Mouse (Mus musculus) neutrophil, adult 59 days (primary cell): ENCODE results near the gene Fanca. TPM values are rescaled to one million over a fixed set of nuclear protein-coding genes. Genes with fewer than 3 reads are reported as not detected.

ENCODE experiments used
- total RNA-seq, 2 experiments: library from RNA; stranded (reverse); gene quantifications; 1 replicate in 1 of 2; 2 replicates in 1 of 2; pipeline ENCODE4 v1.2.4; 2023

Gene Fanca
- 10 to 100 TPM; 41.0 to 55.4 TPM for total RNA-seq

GRCm38 (mm10) chr8:123318467-123318911 lies at the start of gene Fanca:
TSS of gene Fanca (minus strand) at chr8:123318576.

DNA sequence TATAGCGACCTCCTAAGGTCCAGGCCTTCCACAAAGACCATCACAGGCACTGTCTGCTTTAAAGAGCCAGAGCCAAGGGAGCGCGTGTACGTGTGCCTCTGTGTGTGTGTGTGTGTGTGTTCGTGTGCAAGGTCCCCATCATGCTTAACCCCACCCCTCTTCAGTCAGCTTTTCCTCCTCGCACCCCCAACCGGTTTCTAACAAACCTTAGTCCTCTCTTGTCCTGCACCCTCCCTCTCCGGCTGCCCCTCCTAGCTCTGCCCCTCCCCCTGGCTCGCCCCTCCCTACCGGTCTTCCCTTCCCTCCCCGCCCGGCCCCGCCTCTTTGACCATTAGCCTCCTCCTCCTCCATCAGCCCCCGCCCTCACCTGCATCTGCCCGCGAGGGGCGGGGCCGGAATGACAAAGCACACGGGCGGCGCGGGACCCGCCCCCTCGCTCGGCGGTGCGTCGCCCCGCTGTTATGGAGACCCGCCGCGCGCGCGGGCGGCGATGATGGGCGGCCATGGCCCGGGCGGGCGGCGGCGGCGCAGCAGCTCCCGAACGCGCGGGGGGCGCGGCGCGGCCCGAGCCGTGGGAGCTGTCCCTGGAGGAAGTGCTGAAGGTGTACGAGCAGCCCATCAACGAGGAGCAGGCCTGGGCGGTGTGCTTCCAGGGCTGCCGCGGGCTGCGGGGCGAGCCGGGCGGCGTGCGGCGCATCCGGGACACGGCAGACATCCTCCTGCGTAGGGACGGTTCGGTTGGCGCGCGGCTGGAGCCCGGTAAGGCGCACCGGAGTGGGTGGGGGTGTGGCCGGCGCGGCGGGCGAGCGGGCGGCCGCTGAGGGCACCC lies 14.1 kb upstream of the Fanca start, which contains the start of gene Spire2:
Spire2 (plus strand) TSS at position 452 of the 829 bp plus-strand sequence.

DNA sequence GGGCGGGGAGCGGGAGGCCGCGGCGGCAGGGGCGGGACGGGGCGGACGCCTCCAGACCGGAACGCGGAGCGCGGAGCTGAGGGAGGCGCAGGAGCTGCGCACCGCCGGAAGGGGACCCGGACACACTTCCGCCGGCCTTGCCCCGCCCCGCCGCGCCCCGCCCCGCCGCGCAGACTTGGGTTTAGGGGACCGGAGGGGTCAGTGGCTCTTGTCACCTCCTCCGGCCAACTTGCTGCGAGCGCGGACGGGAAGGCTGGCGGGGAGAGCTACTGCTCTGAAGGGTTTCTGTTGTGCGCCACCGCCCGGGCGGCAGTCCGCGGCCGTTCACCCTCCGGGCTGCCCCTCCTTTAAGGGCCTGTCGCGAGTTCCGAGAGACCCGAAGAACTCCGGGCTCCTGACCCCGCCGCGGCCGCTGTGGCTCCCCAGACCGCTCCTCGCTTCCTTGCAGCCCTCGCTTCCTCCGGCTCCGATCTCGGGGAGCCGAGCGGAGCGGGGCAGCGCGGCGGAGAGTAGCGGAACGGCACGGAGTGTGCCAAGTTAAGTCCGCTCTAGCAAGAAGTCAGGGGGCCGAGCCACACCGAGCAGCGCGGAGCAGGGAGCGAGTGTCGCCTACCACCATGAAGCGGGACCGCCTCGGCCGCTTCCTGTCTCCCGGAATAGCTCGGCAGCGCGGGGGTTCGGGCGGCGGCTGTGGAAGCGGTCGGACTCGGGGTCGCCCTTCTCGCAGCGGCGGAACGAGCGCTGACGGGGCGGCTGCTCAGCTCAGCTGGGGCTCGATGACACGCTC lies 64.1 kb downstream of the Fanca start, which contains the start of the genes Zfp276 and Vps9d1:
Zfp276 (plus strand) TSS at position 97 of the 787 bp plus-strand sequence.
Vps9d1 (minus strand) TSS at position 250 of the 787 bp plus-strand sequence.

GRCm38 (mm10) chr8:123235520-123236497 lies 82.6 kb downstream of the Fanca start, which contains the start of gene Spata2l:
TSS of gene Spata2l (minus strand) at chr8:123236233.

GRCm38 (mm10) chr8:123224278-123225266 lies 93.8 kb downstream of the Fanca start, which contains the start of gene Cdk10:
TSS of gene Cdk10 (plus strand) at chr8:123224842.

Other genes with a start within 250 kb of the Fanca start
- gene Rpl13, start 216.2 kb downstream of the Fanca start, total RNA-seq, result 100 to 1,000 TPM; 407 to 457 TPM
- not detected for gene Cpne7, start 201.2 kb downstream of the Fanca start, total RNA-seq
- gene Sult5a1, start 160.3 kb downstream of the Fanca start, total RNA-seq, result 1 to 10 TPM in 1 of 2 experiments, under 1 TPM in 1; 0.69 to 2.3 TPM
- gene Dpep1, start 132.3 kb downstream of the Fanca start, total RNA-seq, result under 1 TPM; 0.38 to 0.40 TPM
- gene Chmp1a, start 105.8 kb downstream of the Fanca start, total RNA-seq, result 10 to 100 TPM; 71.8 to 89.1 TPM
- gene Spata33, start 105.7 kb downstream of the Fanca start, total RNA-seq, result under 1 TPM in 1 of 2 experiments, not detected in 1; 0.13 TPM
- gene Cdk10, start 93.7 kb downstream of the Fanca start, total RNA-seq, result 10 to 100 TPM; 23.5 to 29.2 TPM
- gene Spata2l, start 82.3 kb downstream of the Fanca start, total RNA-seq, result 1 to 10 TPM; 6.1 to 6.3 TPM
- gene Zfp276, start 64.4 kb downstream of the Fanca start, total RNA-seq, result 10 to 100 TPM; 35.6 to 38.0 TPM
- 10 to 100 TPM; 40.5 to 46.2 TPM for gene Vps9d1, start 64.2 kb downstream of the Fanca start, total RNA-seq
- under 1 TPM; 0.22 to 0.71 TPM for gene Spire2, start 14.1 kb upstream of the Fanca start, total RNA-seq
- gene Tcf25, start 55.2 kb upstream of the Fanca start, total RNA-seq, result 100 to 1,000 TPM; 119 to 121 TPM
- gene Mc1r, start 88.5 kb upstream of the Fanca start, total RNA-seq, result not detected
- gene Tubb3, start 92.8 kb upstream of the Fanca start, total RNA-seq, result under 1 TPM in 1 of 2 experiments, not detected in 1; 0.33 TPM
- gene Def8, start 105.0 kb upstream of the Fanca start, total RNA-seq, result 10 to 100 TPM; 42.3 to 51.5 TPM
- gene Afg3l1, start 159.3 kb upstream of the Fanca start, total RNA-seq, result 10 to 100 TPM; 37.5 to 39.9 TPM
- gene Dbndd1, start 196.9 kb upstream of the Fanca start, total RNA-seq, result not detected
- 1 to 10 TPM; 1.7 to 2.3 TPM for gene Gas8, start 200.3 kb upstream of the Fanca start, total RNA-seq